Mouse (Mus musculus) heart, embryonic 16.5 days (tissue): ENCODE measurements at regions not wholly inside any gene's neighbourhood (a gene's known extent, or its start where the extent isn't known, plus 50 kb on each side); places are given as distances from the start of the nearest gene placed in this dataset.

Experiments used
- ATAC-seq: fragments of 200-750 bp; cut with Nextera tagmentation; replicated peaks from 2 replicates; pipeline ENCODE4 v1.8.0; 2017; ENCODE audit warnings: moderate number of reproducible peaks; ENCODE audit not compliant: insufficient read depth, low FRiP score; ENCODE audit errors: extremely low read depth
- H3K27ac ChIP-seq: fragments of 300-500 bp; sonication (generic); 2 replicates; pipeline ENCODE4 v1.5.1; 2014; ENCODE audit warnings: mild to moderate bottlenecking, low read length, control low read depth, moderate library complexity
- H3K27me3 ChIP-seq: fragments of 300-500 bp; sonication (generic); 2 replicates; pipeline ENCODE4 v1.6.1; 2014; ENCODE audit warnings: low read length, mixed read lengths; ENCODE audit not compliant: control insufficient read depth, insufficient read depth
- H3K36me3 ChIP-seq: fragments of 300-500 bp; sonication (generic); 2 replicates; pipeline ENCODE4 v1.6.1; 2014; ENCODE audit not compliant: control insufficient read depth, insufficient read depth
- H3K4me1 ChIP-seq: fragments of 300-500 bp; sonication (generic); 2 replicates; pipeline ENCODE4 v1.6.1; 2014; ENCODE audit warnings: low read length, mixed read lengths; ENCODE audit not compliant: control insufficient read depth, insufficient read depth
- H3K4me2 ChIP-seq: fragments of 300-500 bp; sonication (generic); 2 replicates; pipeline ENCODE4 v1.6.1; 2014; ENCODE audit warnings: low read depth, mild to moderate bottlenecking, control low read depth, low read length
- H3K4me3 ChIP-seq: fragments of 300-500 bp; sonication (generic); 2 replicates; pipeline ENCODE4 v1.5.1; 2014; ENCODE audit warnings: mild to moderate bottlenecking, control low read depth, low read length
- H3K9ac ChIP-seq: fragments of 300-500 bp; sonication (generic); 2 replicates; pipeline ENCODE4 v1.6.1; 2014; ENCODE audit warnings: low read length, control low read depth
- H3K9me3 ChIP-seq: fragments of 300-500 bp; sonication (generic); replicated peaks from 2 replicates; pipeline ENCODE4 v1.6.1; 2016; ENCODE audit warnings: low read length; ENCODE audit not compliant: control insufficient read depth
- WGBS: fragments of 180-500 bp; shearing (Covaris S2); extraction: QIAGEN DNeasy Blood & Tissue Kit; methylation state at CpG from one replicate; pipeline ENCODE4 v1.1.7; 2014; 5-methylcytosine and 5-hydroxymethylcytosine counted together

DNA sequence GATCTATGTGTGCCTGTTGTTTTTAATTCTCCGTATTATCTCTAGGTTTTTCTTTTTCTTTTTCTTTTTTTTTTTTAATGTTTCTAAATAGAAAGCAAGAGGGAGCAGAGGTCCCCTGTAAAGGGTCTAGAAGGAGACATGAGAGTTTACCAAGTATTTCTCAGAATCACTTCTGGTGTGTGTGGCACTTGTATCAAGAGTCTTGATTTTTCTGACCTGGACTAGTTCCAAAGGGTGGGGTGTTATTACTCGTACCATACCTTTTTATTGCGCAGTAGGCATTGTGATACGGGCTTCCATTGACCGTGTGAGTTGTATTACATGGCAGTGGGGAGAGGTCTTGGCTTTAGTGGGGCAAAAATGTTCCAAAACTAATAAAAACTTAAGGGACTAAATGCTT is 63.2 kb upstream of the Bmp6 start:
- 79% methylated on average over 5 of the region's 5 CpGs for WGBS
- ATAC-seq = no peak
- no peaks in the 10 kb centered on the region for H3K9me3 ChIP-seq
- H3K9ac ChIP-seq = no peak overlapping the region
- no peaks in the 10 kb centered on the region for H3K4me1 ChIP-seq
- no peaks in the 10 kb centered on the region for H3K36me3 ChIP-seq
- no peak overlapping the region for H3K27ac ChIP-seq
- H3K4me2 ChIP-seq = no peak overlapping the region
- no peaks in the 10 kb centered on the region for H3K27me3 ChIP-seq
- H3K4me3 ChIP-seq = no peak overlapping the region

DNA sequence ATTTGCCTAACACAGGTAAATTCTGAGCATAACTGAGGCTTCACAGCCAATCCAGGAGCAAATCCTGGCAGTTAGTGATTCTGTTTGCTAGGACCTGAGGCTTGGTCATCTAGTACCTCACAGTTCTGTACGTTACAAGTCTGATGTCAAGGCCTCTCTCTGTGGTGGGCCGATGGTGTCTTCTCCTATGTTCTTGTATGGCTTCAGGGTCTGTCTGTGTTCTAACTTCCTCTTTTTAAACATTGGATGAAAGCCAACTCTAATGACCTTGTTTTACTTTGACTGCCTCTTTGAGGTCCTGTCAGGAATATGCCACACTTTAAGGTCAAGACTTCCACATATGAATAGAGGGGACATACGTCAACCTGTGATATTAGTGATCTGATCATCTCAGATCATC is 56.9 kb upstream of the Bmp6 start:
- Histone ChIP-seq H3K9ac (no peak overlapping the region), H3K4me1 (0 out of 2 replicates have a peak, but pooled peaks cover 3% of the 10 kb centered on the region), H3K27ac (no peak overlapping the region), H3K36me3 (no peaks in the 10 kb centered on the region), H3K4me3 (no peak overlapping the region), H3K4me2 (no peak overlapping the region), H3K9me3 (no peaks in the 10 kb centered on the region), H3K27me3 (no peaks in the 10 kb centered on the region)
- ATAC-seq = no peak
- 77% methylated on average over 3 of the region's 3 CpGs for WGBS

DNA sequence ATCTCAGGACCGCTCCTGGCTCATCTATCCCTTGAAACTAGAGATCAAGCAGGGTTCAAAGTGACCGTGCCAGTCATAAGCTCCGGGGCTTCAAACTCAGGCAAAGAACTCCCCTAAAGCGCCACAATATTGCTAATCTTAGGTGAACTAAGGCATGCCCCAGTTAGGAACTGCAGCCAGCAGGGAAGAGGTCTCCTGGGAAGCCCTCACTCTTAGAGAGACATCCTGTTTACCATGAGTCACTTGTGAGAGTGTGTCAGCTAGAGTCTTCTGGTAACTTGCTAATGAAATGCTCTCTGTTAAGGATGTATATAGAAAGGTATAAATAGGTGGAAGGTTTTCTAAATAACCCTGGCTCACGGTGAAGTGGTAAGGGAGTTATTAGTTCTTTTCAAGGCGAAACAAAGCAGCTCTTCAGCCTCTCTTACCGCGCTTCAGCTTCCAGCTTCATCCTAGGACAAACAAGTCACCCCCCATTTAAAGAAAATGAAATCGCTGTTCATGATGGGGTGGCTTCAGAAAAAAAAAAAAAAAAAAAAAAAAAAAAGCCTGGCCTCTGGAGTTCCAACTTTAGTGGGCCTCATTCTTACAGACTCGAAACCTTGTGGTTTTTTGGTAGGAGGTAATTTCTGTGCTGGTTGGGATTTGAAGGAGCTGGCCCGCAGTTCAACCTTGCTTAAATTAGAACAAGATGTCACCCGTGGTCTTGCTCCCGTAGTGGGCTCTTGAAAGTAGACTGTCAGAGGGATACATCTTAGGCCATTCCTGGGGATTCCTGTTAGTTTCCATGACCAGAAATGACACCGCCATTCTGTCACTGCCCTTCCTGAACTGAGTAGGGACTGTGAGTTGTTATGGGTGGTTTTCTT is 56.1 kb upstream of the Bmp6 start:
- no peak for ATAC-seq
- Histone ChIP-seq H3K9me3 (no peaks in the 10 kb centered on the region), H3K27ac (no peak overlapping the region)

DNA sequence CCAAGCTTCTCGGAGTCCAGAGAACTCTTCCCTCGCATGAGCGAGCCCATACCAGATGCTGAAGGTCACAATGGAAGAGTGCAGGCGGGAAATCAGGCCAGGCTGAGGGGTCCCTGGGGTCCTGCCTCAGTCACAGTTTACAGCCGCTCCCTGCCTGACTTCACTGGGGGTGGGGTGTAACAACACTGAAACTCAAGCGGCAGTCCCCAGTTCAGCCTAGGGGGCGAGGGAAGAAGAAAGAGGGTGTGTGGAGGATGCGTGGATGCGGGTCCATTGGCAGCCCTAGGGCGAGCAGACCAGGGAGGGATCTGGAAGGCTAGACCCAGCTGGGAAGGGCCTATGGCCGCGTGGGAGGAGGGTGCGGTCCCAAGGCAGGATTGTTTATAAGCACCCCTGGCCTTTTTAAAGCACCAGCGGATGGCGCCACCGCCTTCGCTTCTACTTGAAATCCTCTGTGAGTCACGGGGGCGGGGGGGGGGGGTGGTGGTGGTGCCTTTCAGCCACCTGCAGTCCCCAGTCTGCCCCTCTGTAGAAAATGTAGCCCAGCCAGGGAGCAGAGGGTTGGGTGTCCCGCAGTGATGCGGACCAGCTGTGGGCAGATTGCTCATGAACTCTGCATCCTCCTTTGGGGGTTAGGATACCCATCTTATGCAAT is 54.5 kb upstream of the Bmp6 start:
- ATAC-seq = no peak

More for the DNA sequence above, 56.1 kb upstream of the Bmp6 start:
- H3K4me2 ChIP-seq = no peak overlapping the region
- 76% methylated on average over 14 of the region's 14 CpGs for WGBS
- H3K9ac ChIP-seq = no peak overlapping the region
- H3K27me3 ChIP-seq = no peaks in the 10 kb centered on the region
- no peak overlapping the region for H3K4me3 ChIP-seq
- 0 out of 2 replicates have a peak, but pooled peaks cover 3% of the 10 kb centered on the region for H3K4me1 ChIP-seq
- no peaks in the 10 kb centered on the region for H3K36me3 ChIP-seq

DNA sequence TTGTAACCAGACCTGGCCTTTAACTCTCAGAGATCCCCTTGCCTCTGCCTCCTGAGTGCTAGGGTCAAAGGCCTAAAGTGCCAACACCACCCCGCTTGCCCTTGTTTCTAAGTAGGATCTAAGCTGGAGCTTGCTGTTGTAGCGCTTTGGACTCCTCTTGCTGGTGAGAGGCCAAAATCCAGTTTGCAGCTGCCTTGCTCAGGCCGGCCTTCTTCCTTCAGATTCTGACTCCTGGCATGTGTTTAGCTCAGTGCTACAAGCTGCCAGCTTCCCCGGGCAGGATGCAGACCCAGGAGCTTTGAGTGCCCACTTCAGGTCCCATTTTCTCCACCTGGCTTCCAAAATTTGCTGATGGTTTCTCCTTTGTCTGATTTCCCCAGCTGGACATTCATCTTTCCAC is 53.4 kb upstream of the Bmp6 start:
- 84% methylated on average over 4 of the region's 4 CpGs for WGBS
- H3K9me3 ChIP-seq = no peaks in the 10 kb centered on the region
- no peak for ATAC-seq

More for the DNA sequence above, 54.5 kb upstream of the Bmp6 start:
- peak overlapping the region; percentile 31 for H3K4me2 ChIP-seq
- no peaks in the 10 kb centered on the region for H3K27me3 ChIP-seq
- H3K4me3 ChIP-seq = no peak overlapping the region
- H3K9ac ChIP-seq = no peak overlapping the region
- no peaks in the 10 kb centered on the region for H3K36me3 ChIP-seq
- no peak overlapping the region for H3K27ac ChIP-seq
- H3K9me3 ChIP-seq = no peaks in the 10 kb centered on the region
- 0 out of 2 replicates have a peak, but pooled peaks cover 3% of the 10 kb centered on the region for H3K4me1 ChIP-seq
- 31% methylated on average over 20 of the region's 21 CpGs for WGBS

More for the DNA sequence above, 53.4 kb upstream of the Bmp6 start:
- H3K9ac ChIP-seq = no peak overlapping the region
- no peak overlapping the region for H3K27ac ChIP-seq
- H3K27me3 ChIP-seq = no peaks in the 10 kb centered on the region
- H3K4me3 ChIP-seq = no peak overlapping the region
- no peak overlapping the region for H3K4me2 ChIP-seq
- H3K36me3 ChIP-seq = no peaks in the 10 kb centered on the region
- H3K4me1 ChIP-seq = 0 out of 2 replicates have a peak, but pooled peaks cover 3% of the 10 kb centered on the region
